Mouse (Mus musculus) spleen, adult 2 months (tissue): ENCODE data around the gene Abca17.

Source experiments
- CTCF ChIP-seq: fragments of 200-500 bp; IDR thresholded peaks from 2 replicates; pipeline ENCODE4 v1.5.1; 2011; ENCODE audit warnings: mild to moderate bottlenecking, inconsistent platforms; ENCODE audit not compliant: insufficient read depth, insufficient read length, insufficient replicate concordance; ENCODE audit errors: extremely low read depth
- POLR2A ChIP-seq: fragments of 200-500 bp; IDR thresholded peaks from 2 replicates; pipeline ENCODE4 v1.6.1; 2011; ENCODE audit warnings: low read depth, low read length, inconsistent platforms

DNA sequence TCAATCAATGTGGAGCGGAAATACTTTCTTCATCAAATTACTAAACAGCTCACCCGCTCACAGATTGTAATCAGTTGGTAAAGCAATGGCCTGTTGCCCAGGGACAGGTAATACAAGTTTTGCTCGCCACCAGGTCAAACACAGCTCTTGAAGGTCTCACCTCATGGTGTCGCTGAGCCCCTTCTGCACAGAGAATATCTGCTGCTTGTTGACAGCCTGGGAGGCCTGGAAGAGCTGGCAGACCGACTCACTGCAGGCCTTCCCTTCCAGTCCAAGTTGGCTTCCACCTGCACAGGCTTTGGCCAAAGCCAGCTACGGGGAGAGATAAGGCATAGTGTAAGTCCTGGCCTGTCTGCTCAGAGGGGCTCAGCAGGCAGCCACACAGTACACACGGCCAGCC, 113.9 kb downstream of the Abca17 start:
- no peak for TF ChIP-seq POLR2A
- no peak for TF ChIP-seq CTCF
